Mouse (Mus musculus) small intestine, adult 2 months (tissue): ENCODE measurements around the gene Slc24a1.

ENCODE experiments used
- CTCF ChIP-seq: fragments of 200-500 bp; IDR thresholded peaks from 2 replicates; pipeline ENCODE4 v1.5.1; 2012; ENCODE audit warnings: low read depth, mild to moderate bottlenecking, control low read depth, inconsistent platforms, low read length, moderate library complexity, mixed read lengths; ENCODE audit not compliant: insufficient replicate concordance, insufficient read length; ENCODE audit errors: extremely low read depth
- POLR2A ChIP-seq: fragments of 200-500 bp; IDR thresholded peaks from 2 replicates; pipeline ENCODE4 v1.6.1; 2012; ENCODE audit warnings: low read depth, mild to moderate bottlenecking, control low read depth, inconsistent platforms, low read length, moderate library complexity

- TF ChIP-seq CTCF (no peak), POLR2A (no peak)
Observed at GRCm38 (mm10) chr9:64940731-64941346, 10.6 kb downstream of the Slc24a1 start.
